Mouse (Mus musculus) brain, embryonic 14.5 days (tissue): ENCODE results near the gene Celf5.

Experiments
- CTCF ChIP-seq: fragments of 200-500 bp; IDR thresholded peaks from 2 replicates; pipeline ENCODE4 v1.5.1; 2012; ENCODE audit warnings: inconsistent platforms, mild to moderate bottlenecking, moderate library complexity, borderline replicate concordance; ENCODE audit not compliant: insufficient read depth, insufficient read length; ENCODE audit errors: extremely low read depth
- POLR2A ChIP-seq: fragments of 200-500 bp; IDR thresholded peaks from 2 replicates; pipeline ENCODE4 v1.6.1; 2012; ENCODE audit warnings: mild to moderate bottlenecking, inconsistent platforms, borderline replicate concordance; ENCODE audit not compliant: poor library complexity, insufficient read depth, insufficient read length, severe bottlenecking; ENCODE audit errors: extremely low read depth

GRCm38 (mm10) chr10:81482533-81482889 lies at the start of gene Celf5:
- peak; percentile 84 for TF ChIP-seq POLR2A
- TF ChIP-seq CTCF, result peak; percentile 90
